Mouse (Mus musculus) lung, adult 18-20 months (tissue): ENCODE measurements around the gene Fubp1.

Experiments
- DNase-seq, 2 experiments: peaks; one replicate each; pipeline ENCODE4 v3.0.0; 2022; ENCODE audit warnings: mixed read lengths in 2 of 2

Fubp1 gene

GRCm38 (mm10) chr3:152235805-152236204 is 25.6 kb downstream of the Fubp1 start:
- DNase-seq, result no peak

- DNase-seq, result peak in 1 of 2 experiments; percentile 31
These were observed 28.6 kb downstream of the Fubp1 start for GRCm38 (mm10) chr3:152238836-152239235.

DNA sequence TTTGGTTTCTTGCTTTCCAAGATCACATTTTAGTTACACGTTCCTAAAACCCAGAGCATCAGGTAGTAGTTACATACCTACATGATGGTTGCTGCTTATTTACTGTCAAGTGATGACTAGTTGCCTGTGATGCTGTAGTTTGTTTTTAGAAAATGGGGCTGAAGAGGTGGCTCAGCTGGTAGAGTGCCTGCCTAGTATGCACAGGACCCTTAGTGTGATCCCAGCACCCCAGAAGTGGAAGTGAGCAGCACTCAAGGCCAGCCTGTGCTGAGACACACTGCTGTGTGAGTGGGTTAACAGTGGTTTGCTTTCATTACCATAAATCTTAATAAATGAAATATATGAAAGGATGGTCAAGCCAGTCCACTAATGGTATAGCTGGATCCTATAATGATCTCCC is 29.4 kb downstream of the Fubp1 start:
- no peak for DNase-seq

DNA sequence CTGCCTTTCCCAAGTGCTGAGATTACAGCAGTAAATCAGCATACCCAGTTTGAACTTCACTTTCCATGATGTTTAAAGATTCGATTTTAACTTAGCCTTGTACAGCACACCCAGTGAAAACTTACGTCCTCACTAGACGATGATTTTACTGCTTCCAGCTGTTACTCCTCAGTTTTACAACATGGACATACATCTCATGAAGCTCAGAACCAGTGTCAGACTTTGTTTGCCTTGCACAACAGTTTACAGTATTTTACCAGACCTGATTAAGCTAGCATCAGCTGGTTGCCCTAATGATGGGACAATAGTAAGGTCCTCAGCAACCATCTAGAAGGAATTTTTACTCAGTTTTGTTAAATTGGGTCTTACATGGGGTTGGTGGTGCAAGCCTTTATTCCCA is 30.9 kb downstream of the Fubp1 start:
- no peak for DNase-seq

GRCm38 (mm10) chr3:152243304-152243703 is 33.1 kb downstream of the Fubp1 start:
- no peak for DNase-seq

GRCm38 (mm10) chr3:152245273-152245910 is 35.2 kb downstream of the Fubp1 start:
- no peak for DNase-seq

DNA sequence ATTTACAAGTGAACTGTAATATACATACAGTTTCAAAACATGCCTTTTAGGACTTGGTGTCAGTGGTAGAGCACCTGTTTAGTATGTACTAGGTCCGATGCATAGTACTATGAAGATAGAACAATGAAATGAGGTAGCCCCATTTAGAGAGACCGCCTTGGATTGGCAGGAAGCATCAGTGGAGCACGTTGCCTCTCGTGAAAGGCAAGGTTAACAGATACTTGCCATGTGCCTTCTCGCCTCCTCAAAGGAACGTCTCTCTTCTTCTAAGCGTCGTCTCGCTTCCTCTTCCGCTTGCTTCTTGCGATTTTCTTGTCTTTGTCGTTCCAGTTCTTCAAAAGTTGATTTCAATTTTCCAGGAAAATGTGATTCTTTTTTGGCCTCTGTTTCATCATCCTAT is 37.5 kb downstream of the Fubp1 start:
- no peak for DNase-seq

DNA sequence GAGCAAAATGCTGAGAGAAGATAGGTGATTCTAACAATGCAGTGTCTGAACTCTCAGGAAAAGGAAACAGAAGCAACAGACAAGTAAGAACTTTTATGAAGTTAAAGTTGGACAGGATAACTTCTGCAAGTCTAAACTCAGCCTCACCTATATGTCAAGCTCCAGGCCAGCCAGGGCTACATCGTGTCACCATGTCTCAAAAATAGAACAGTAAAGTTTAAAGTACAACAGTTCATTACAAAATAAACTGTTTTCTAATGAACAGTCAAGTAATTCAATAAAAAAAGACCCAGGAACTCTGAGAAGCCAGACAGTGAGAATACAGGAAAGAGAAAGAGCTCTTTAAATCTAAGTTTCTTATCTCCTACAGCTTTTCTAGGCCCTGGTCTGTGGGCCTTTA is 40.3 kb downstream of the Fubp1 start:
- DNase-seq, result no peak

- DNase-seq, result no peak
These were observed 47.3 kb downstream of the Fubp1 start for GRCm38 (mm10) chr3:152257528-152257927.

DNA sequence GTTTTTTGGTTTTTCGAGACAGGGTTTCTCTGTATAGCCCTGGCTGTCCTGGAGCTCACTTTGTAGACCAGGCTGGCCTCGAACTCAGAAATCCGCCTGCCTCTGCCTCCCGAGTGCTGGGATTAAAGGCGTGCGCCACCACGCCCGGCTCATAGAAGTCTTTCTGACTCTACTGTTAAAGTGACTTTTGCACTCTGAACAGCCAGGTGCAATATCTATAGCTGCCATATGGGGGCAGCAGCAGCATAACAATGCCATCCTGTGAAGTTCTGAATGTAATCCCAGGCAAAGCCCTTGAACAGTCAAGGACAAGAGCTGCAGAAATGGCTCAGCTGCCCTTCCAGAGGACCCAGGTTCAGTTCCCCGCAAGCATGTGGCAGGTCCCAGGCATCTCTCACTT is 49.2 kb downstream of the Fubp1 start:
- DNase-seq, result peak; percentile 77 to 80

DNA sequence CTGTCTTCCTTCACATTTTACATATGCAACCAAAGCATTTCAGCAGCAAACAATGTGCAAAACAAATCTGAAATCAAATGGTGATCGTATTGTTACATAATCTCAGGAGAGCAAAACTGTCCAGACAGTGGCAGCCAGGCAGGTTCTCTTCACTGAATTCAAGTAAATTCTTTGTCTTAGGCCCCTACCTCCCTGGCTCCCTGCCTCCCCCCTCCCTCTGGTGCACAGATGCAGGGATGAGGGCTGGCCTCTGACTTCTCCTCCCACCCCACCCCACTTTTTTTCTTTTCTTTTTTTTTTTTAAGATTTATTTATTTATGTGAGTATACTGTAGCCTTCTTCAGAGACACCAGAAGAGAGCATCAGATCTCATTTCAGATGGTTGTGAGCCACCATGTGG is 50.1 kb downstream of the Fubp1 start:
- no peak for DNase-seq

DNA sequence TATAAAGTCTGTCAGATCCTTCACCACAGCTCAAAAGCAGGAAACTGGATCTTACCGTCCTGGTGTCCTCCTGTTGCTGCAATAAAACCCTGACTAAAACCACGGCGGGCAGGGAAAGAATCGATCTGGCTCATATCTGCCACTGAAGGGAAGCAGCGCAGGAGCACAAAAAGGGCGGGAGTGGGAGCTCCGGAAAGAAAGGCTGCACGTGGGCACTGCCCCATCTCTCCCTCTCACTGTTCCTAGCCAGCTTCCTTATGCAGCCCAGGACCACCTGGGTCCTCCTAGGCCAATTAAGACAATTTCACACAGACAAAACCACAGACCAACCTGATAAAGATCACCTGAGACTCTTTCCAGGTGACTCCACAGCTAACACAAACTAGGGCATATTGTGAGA is 51.2 kb downstream of the Fubp1 start:
- DNase-seq, result no peak

DNA sequence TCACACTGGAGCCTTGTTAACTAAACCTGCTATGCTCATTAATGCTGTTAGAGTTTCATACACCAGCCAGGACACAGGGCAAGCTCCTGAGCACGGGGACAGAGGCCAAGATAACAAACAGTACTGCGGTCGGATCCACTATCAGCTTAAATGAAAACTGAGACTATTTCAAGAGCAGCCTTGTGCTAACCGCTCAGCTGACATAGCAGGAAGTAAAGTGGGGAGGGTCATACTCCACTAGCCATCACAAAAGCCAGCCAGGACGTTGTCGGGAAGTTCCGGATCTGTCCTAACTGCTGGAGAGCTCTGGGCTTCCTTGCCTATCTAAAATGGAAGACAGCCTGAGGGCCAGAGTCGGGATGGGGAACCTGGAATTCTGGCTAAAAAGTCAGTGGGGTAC is 51.7 kb downstream of the Fubp1 start:
- DNase-seq, result peak in 1 of 2 experiments; percentile 17

DNA sequence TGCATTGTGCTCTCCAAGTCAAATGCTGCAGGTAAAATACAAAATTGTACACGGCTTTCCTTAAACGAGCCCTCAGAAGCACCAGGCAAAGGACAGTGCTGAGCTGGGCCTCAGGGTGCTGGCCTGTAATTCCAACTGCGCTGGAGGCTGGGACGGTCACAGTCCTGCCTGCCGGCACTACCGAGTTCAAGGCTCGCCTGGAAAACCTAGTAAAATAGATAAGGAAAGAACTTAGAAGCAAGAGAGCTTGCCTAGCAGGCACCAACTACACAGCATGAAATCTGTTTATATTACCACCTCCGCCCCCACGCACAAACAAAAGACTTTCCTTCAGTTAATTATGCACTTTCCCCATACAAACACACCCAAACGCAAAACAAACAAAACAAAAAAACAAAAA is 54.2 kb downstream of the Fubp1 start:
- DNase-seq, result no peak

GRCm38 (mm10) chr3:152264830-152265229 is 54.6 kb downstream of the Fubp1 start:
- no peak for DNase-seq

DNA sequence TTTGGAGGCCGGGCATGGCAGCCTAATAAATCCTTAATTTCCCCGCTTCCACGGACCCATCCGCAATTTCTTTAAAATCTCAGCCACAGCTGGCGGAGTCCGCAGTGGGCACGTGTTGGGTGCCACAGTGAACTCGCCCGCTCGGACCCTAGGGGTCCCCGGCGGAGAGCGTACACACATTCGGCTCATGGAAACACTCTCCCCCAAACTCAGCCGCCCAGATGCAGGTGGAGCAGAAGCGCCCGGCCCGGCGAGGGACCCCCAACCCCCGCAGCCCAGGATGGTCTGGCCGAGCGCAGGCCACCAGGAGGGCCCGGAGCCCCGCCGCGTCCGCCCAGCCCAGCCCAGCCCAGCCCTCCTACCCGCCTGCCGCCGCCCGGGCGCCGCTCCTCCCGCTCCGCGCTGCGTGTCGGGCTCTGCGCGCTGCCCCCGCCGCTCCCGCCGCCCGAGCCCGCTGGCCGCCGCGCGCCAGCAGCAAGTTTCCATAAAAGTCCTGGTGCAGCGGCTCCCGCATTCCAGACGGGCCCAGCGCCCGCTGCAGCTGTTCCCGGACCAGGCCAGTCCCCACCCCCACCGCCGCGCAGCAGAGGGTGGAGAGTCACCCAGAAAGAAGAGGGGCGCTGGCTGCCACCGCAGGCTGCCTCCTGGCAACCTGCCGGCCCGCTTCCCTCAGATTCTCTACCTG is 55.3 kb downstream of the Fubp1 start:
- peak; percentile 71 to 78 for DNase-seq

DNA sequence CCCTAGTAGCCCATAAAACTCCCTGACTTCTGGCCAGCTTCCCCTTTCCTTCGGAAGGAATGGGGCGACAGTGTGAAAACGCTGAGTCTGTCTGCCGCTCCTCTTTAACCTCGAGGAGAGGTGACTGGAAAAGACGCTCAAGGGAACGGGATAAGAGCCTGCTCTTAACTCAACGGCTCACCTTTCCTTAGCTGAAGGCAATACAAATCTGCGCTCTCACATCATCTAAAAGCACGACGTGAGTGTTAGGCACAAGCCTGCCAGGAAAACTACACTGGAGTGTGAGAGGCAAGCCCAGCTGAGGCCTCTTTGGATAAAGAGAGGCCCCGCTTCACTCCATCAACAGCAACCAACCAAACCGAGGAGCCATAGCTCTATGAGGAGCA is 55.8 kb downstream of the Fubp1 start, which contains the start of gene Nexn:
Gene Nexn, minus strand, starts transcription at position 315 of the 386 bp plus-strand sequence.
- no peak for DNase-seq

- DNase-seq, result no peak
These were observed 57.9 kb downstream of the Fubp1 start for GRCm38 (mm10) chr3:152268099-152268498.

GRCm38 (mm10) chr3:152271071-152271710 is 61.0 kb downstream of the Fubp1 start:
- peak; percentile 54 to 65 for DNase-seq

- no peak for DNase-seq
These were observed 61.7 kb downstream of the Fubp1 start for GRCm38 (mm10) chr3:152271876-152272275.

DNA sequence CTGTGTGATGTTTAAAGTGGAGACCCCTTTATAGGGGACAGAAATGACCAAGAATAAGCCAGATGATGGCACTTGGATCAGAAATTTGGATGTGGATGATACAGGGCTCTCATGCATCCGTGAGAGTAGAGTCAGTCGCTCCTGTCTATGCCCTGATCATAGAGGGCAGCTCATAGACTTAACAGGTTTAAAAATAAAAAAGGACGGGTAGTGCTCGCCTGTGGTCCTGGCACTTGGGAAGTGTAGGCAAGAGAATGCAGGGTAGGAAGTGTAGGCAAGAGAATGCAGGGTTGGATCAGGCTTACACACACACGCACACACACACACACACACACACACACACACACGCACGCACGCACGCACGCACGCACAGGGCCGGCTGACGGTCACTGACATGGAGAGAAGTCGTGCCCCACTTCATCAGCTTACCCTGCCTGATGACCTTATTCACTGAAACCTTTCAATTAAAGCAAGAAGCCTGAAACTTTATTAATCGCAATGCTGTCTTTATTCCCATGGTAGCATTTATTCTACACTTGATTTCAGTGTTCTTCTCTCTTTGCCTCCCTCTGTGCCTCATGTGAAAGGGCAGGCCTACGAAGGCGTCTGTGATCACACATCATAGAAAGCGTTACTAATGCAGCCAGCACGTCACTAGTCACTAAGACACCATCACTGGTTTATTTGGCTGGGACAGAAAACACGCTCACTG is 62.9 kb downstream of the Fubp1 start:
- no peak for DNase-seq

DNA sequence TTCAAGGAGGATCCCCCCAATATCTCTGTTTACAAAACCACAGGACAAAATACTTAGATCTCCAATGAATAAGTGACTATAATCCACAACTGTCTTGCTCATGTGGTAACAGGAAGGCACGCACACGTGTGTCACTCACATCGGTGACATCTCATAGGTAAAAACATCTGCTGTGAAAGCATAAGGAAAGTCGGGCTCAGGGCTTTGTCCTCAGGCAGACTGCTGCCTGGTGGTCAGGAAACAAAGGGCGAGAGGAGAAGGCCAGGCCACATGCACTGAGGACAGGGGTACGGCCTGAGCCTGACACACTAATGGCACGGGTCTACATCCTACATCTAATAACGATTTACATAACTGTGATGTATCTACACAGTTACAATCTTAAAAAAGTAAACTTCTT is 64.8 kb downstream of the Fubp1 start:
- DNase-seq, result no peak

- no peak for DNase-seq
These were observed 66.7 kb downstream of the Fubp1 start for GRCm38 (mm10) chr3:152276935-152277334.

- no peak for DNase-seq
These were observed 67.7 kb downstream of the Fubp1 start for GRCm38 (mm10) chr3:152277912-152278311.
